Mouse (Mus musculus): ENCODE data around the gene Sfxn3. TPM values are rescaled to one million over a fixed set of nuclear protein-coding genes. Genes with fewer than 3 reads are reported as not detected.

The Sfxn3 gene
- polyA plus RNA-seq, 1 experiment = 90.5 TPM

DNA sequence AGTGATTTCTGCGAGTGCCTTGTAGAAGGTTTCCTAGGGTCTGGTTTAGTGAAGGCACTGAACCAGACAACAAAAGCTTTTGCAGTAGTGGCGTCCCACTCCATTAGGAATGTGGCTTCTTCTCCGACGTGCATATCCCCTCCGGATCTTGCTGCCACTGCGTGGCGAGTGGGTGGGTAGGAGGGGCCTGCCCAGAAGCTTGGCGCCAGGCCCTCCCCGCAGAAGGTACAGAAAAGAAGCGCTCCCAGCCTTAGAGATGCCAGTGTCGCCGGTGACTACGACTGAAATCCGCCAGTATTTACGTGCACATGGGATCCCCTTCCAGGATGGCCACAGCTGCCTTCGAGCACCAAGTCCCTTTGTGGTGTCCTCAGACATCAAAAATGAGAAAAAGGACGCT lies 40.3 kb upstream of the Sfxn3 start:
- 7% methylated on average over 17 of the region's 17 CpGs for WGBS
- Histone ChIP-seq H3K4me1 (ENCODE audit: control insufficient read depth, insufficient read depth, low read length) (peaks cover 14% of the 10 kb centered on the region), H3K27me3 (ENCODE audit: control insufficient read depth, insufficient read depth, low read length) (no peaks in the 10 kb centered on the region), H3K27ac (ENCODE audit: insufficient read depth, low read length) (peak overlapping the region; percentile 53; the same call in 1 of the 2 replicates), H3K4me3 (replicated peaks; ENCODE audit: insufficient read depth, low read depth, low read length) (peak overlapping the region; percentile 88)
- no peak for TF ChIP-seq CTCF (IDR thresholded peaks at IDR 0.05; ENCODE audit: borderline replicate concordance, insufficient read depth, low read depth, low read length)
- no peak for TF ChIP-seq POLR2A (IDR thresholded peaks at IDR 0.05; ENCODE audit: borderline replicate concordance, insufficient read depth, low read length)
- DNase-seq = no peak

DNA sequence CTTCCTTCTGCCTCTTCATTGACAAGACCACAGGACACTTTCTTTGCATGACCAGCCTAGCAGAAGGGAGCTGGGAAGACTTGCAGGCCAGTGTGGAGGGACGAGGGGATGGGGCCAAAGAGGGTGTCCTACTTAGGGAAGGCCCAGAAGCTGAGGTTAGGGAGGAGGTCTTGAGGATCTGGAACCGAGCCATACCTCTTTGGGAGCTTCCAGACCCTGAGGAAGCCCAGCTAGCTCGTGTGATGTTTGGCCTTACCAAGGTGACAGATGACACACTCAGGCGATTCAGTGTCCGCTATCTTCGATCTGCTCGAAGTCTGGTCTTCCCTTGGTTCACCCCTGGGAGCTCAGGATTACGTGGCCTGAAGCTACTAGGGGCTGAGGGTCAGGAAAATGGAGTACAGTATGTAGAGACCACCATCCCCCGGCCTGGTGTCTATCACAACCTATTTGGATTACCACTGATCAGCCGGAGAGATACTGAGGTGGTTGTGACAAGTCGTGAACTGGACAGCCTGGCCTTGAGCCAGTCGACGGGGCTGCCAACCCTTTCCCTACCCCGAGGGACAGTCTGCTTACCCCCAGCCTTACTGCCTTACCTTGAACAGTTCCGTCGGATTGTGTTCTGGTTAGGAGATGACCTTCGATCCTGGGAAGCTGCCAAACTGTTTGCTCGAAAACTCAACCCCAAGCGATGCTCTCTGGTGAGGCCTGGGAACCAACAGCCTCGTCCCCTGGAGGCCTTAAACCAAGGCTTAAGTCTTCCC lies 39.7 kb upstream of the Sfxn3 start:
- DNase-seq = no peak
- TF ChIP-seq POLR2A (IDR thresholded peaks at IDR 0.05; ENCODE audit: borderline replicate concordance, insufficient read depth, low read length) (no peak), CTCF (IDR thresholded peaks at IDR 0.05; ENCODE audit: borderline replicate concordance, insufficient read depth, low read depth, low read length) (no peak)
- Histone ChIP-seq H3K4me1 (ENCODE audit: control insufficient read depth, insufficient read depth, low read length) (peaks cover 14% of the 10 kb centered on the region), H3K27me3 (ENCODE audit: control insufficient read depth, insufficient read depth, low read length) (no peaks in the 10 kb centered on the region), H3K27ac (ENCODE audit: insufficient read depth, low read length) (peak overlapping the region; percentile 53; the same call in 1 of the 2 replicates), H3K4me3 (replicated peaks; ENCODE audit: insufficient read depth, low read depth, low read length) (peak overlapping the region; percentile 88)
- WGBS = 46% methylated on average over 20 of the region's 20 CpGs

- TF ChIP-seq CTCF (IDR thresholded peaks at IDR 0.05; ENCODE audit: borderline replicate concordance, insufficient read depth, low read depth, low read length) (no peak), POLR2A (IDR thresholded peaks at IDR 0.05; ENCODE audit: borderline replicate concordance, insufficient read depth, low read length) (no peak)
- H3K4me3 ChIP-seq (replicated peaks; ENCODE audit: insufficient read depth, low read depth, low read length) = no peak overlapping the region
- no peak overlapping the region for H3K27ac ChIP-seq (ENCODE audit: insufficient read depth, low read length)
- 93% methylated on average over 4 of the region's 4 CpGs for WGBS
- peaks cover 14% of the 10 kb centered on the region for H3K4me1 ChIP-seq (ENCODE audit: control insufficient read depth, insufficient read depth, low read length)
- no peaks in the 10 kb centered on the region for H3K27me3 ChIP-seq (ENCODE audit: control insufficient read depth, insufficient read depth, low read length)
- no peak for DNase-seq
Measured at GRCm38 (mm10) chr19:45010646-45011045, 36.7 kb upstream of the Sfxn3 start.

DNA sequence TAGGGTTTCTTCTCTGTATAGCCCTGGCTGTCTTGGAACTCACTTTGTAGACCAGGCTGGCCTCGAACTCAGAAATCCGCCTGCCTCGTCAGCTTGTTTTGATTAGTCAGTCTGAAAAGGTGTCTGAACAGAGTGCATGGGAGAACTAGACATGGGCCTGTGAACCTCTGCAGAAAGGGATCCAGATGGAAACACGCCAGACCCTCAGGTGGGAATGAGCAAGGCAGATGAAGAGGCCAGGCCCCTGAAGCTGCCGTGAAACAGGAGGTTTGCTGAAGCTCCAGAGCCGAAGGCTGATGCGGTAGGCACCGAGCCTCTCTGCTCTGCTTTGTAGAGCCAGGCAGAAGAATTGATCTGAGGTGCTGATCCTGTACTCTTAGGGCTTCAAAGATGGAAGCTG lies 35.1 kb upstream of the Sfxn3 start:
- DNase-seq = no peak
- H3K4me3 ChIP-seq (replicated peaks; ENCODE audit: insufficient read depth, low read depth, low read length) = no peak overlapping the region
- TF ChIP-seq CTCF (IDR thresholded peaks at IDR 0.05; ENCODE audit: borderline replicate concordance, insufficient read depth, low read depth, low read length) (no peak), POLR2A (IDR thresholded peaks at IDR 0.05; ENCODE audit: borderline replicate concordance, insufficient read depth, low read length) (no peak)
- WGBS = 65% methylated on average over 8 of the region's 8 CpGs
- H3K27ac ChIP-seq (ENCODE audit: insufficient read depth, low read length) = 0 out of 2 replicates have a peak overlapping the region, but pooled peaks have one; percentile 10
- peaks cover 12% of the 10 kb centered on the region for H3K4me1 ChIP-seq (ENCODE audit: control insufficient read depth, insufficient read depth, low read length)
- H3K27me3 ChIP-seq (ENCODE audit: control insufficient read depth, insufficient read depth, low read length) = no peaks in the 10 kb centered on the region

- TF ChIP-seq CTCF (IDR thresholded peaks at IDR 0.05; ENCODE audit: borderline replicate concordance, insufficient read depth, low read depth, low read length) = peak; percentile 33; the same call in 1 of the 2 replicates
- TF ChIP-seq POLR2A (IDR thresholded peaks at IDR 0.05; ENCODE audit: borderline replicate concordance, insufficient read depth, low read length) = no peak
Measured at GRCm38 (mm10) chr19:45012636-45013035, 34.7 kb upstream of the Sfxn3 start.

GRCm38 (mm10) chr19:45013581-45014225 lies 33.6 kb upstream of the Sfxn3 start:
- TF ChIP-seq CTCF (IDR thresholded peaks at IDR 0.05; ENCODE audit: borderline replicate concordance, insufficient read depth, low read depth, low read length) (no peak), POLR2A (IDR thresholded peaks at IDR 0.05; ENCODE audit: borderline replicate concordance, insufficient read depth, low read length) (no peak)
- Histone ChIP-seq H3K27me3 (ENCODE audit: control insufficient read depth, insufficient read depth, low read length) (no peaks in the 10 kb centered on the region), H3K4me3 (replicated peaks; ENCODE audit: insufficient read depth, low read depth, low read length) (no peak overlapping the region), H3K27ac (ENCODE audit: insufficient read depth, low read length) (no peak overlapping the region), H3K4me1 (ENCODE audit: control insufficient read depth, insufficient read depth, low read length) (peaks cover 3% of the 10 kb centered on the region; the same call in 1 of the 2 replicates)
- WGBS = 82% methylated on average over 6 of the region's 6 CpGs
- DNase-seq = no peak

More at GRCm38 (mm10) chr19:45012636-45013035, 34.7 kb upstream of the Sfxn3 start:
- Histone ChIP-seq H3K27me3 (ENCODE audit: control insufficient read depth, insufficient read depth, low read length) (no peaks in the 10 kb centered on the region), H3K27ac (ENCODE audit: insufficient read depth, low read length) (0 out of 2 replicates have a peak overlapping the region, but pooled peaks have one; percentile 10), H3K4me1 (ENCODE audit: control insufficient read depth, insufficient read depth, low read length) (peaks cover 7% of the 10 kb centered on the region), H3K4me3 (replicated peaks; ENCODE audit: insufficient read depth, low read depth, low read length) (no peak overlapping the region)
- WGBS = 22% methylated on average over 6 of the region's 6 CpGs
- peak; percentile 47 to 51 for DNase-seq

DNA sequence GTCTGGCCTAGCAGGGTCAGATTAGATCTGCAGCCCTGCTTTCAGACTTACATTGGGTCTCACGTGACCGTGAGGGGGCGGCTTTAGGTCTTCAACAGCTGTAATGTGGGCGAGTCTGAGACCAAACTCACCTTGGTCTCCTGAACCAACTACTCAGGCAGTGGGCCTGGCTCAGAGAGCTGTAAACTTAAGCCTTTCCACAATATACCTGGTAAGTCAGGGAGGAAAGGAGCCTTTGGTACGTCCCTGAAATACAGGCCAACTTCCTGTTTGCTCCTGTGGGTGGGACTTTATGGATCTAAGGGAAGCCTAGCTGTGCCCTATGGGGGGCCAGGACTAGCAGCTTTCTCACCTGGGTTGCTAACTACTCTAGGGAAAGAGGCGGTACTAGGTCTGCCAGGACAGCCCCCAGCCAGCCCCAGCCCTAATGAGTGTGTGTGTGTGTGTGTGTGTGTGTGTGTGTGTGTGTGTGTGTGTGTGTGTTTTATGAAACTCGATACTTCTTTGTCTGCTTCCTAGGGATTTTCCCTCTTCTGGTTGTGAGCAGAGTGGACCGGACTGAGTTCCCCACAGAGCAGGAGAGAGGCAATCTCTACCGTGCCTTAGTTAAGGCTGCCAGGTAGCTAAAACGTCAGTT lies 32.9 kb upstream of the Sfxn3 start, which contains the start of gene Lzts2:
Gene Lzts2 (plus strand): TSS at position 80 of the 637 bp plus-strand sequence.
- H3K27ac ChIP-seq (ENCODE audit: insufficient read depth, low read length) = peak within 1 kb of the TSS; percentile 100
- no peak for DNase-seq
- peaks cover 3% of the 10 kb centered on the region; the same call in 1 of the 2 replicates for H3K4me1 ChIP-seq (ENCODE audit: control insufficient read depth, insufficient read depth, low read length)
- peak within 1 kb of the TSS; percentile 90 for H3K4me3 ChIP-seq (replicated peaks; ENCODE audit: insufficient read depth, low read depth, low read length)
- TF ChIP-seq CTCF (IDR thresholded peaks at IDR 0.05; ENCODE audit: borderline replicate concordance, insufficient read depth, low read depth, low read length) (no peak), POLR2A (IDR thresholded peaks at IDR 0.05; ENCODE audit: borderline replicate concordance, insufficient read depth, low read length) (no peak)
- no peaks in the 10 kb centered on the region for H3K27me3 ChIP-seq (ENCODE audit: control insufficient read depth, insufficient read depth, low read length)
- 28% methylated on average over 10 of the region's 10 CpGs for WGBS
